Mouse (Mus musculus) hindbrain, embryonic 13.5 days (tissue): ENCODE data around the gene Hoxc12. TPM values are rescaled to one million over a fixed set of nuclear protein-coding genes. Genes with fewer than 3 reads are reported as not detected.

Experiments used
- ATAC-seq: fragments of 200-750 bp; cut with Nextera tagmentation; 2 replicates; pipeline ENCODE4 v1.8.0; 2017; ENCODE audit warnings: moderate TSS enrichment; ENCODE audit not compliant: low FRiP score
- H3K27ac ChIP-seq: fragments of 300-500 bp; sonication (generic); 2 replicates; pipeline ENCODE4 v1.5.1; 2015; ENCODE audit warnings: inconsistent platforms, mild to moderate bottlenecking, moderate library complexity
- H3K27me3 ChIP-seq: fragments of 300-500 bp; sonication (generic); 2 replicates; pipeline ENCODE4 v1.6.1; 2015; ENCODE audit warnings: mild to moderate bottlenecking, inconsistent platforms
- H3K36me3 ChIP-seq: fragments of 300-500 bp; sonication (generic); 2 replicates; pipeline ENCODE4 v1.6.1; 2015; ENCODE audit warnings: mild to moderate bottlenecking, inconsistent platforms
- H3K4me1 ChIP-seq: fragments of 300-500 bp; sonication (generic); replicated peaks from 2 replicates; pipeline ENCODE4 v1.6.1; 2015; ENCODE audit warnings: inconsistent platforms
- H3K4me2 ChIP-seq: fragments of 300-500 bp; sonication (generic); 2 replicates; pipeline ENCODE4 v1.6.1; 2015; ENCODE audit warnings: inconsistent platforms, mild to moderate bottlenecking, moderate library complexity
- H3K4me3 ChIP-seq: fragments of 300-500 bp; sonication (generic); 2 replicates; pipeline ENCODE4 v1.5.1; 2015; ENCODE audit warnings: mild to moderate bottlenecking, inconsistent platforms
- H3K9ac ChIP-seq: fragments of 300-500 bp; sonication (generic); 2 replicates; pipeline ENCODE4 v1.6.1; 2015; ENCODE audit warnings: mild to moderate bottlenecking, inconsistent platforms
- H3K9me3 ChIP-seq: fragments of 300-500 bp; sonication (generic); 2 replicates; pipeline ENCODE4 v1.6.1; 2016; ENCODE audit warnings: inconsistent platforms
- WGBS: fragments of 180-500 bp; shearing (Covaris S2); methylation state at CpG from one replicate; pipeline ENCODE4 v1.1.7; 2015; 5-methylcytosine and 5-hydroxymethylcytosine counted together
- polyA plus RNA-seq: library from polyadenylated mRNA; unstranded; fragments of >200 nt; fragmentation: Nextera tagmentation; extraction: Ambion mirVana; gene quantifications from 2 replicates; pipeline ENCODE4 v1.2.1, GENCODE M21; 2015

Gene Hoxc12
- polyA plus RNA-seq: not detected in 2 replicates

GRCm38 (mm10) chr15:102936279-102936972 is at the start of gene Hoxc12:
TSS of gene Hoxc12 (plus strand) at chr15:102936757.
- Histone ChIP-seq H3K4me3 (no peak within 1 kb of the TSS), H3K27ac (no peak within 1 kb of the TSS), H3K27me3 (peaks cover 100% of the 10 kb centered on the region), H3K36me3 (no peaks in the 10 kb centered on the region), H3K9me3 (no peaks in the 10 kb centered on the region), H3K9ac (no peak within 1 kb of the TSS), H3K4me1 (no peaks in the 10 kb centered on the region), H3K4me2 (no peak within 1 kb of the TSS)
- WGBS: 1% methylated on average over 31 of the region's 31 CpGs
- no peak for ATAC-seq

GRCm38 (mm10) chr15:102895115-102895514 is 41.4 kb upstream of the Hoxc12 start:
- H3K4me2 ChIP-seq: no peak overlapping the region
- H3K4me3 ChIP-seq: no peak overlapping the region
- ATAC-seq: no peak
- 89% methylated on average over 6 of the region's 6 CpGs for whole genome bisulfite sequencing
- H3K36me3 ChIP-seq: no peaks in the 10 kb centered on the region
- no peak overlapping the region for H3K9ac ChIP-seq
- no peak overlapping the region for H3K27ac ChIP-seq
- no peaks in the 10 kb centered on the region for H3K9me3 ChIP-seq
- peaks cover 45% of the 10 kb centered on the region for H3K27me3 ChIP-seq
- no peaks in the 10 kb centered on the region for H3K4me1 ChIP-seq

- no peak overlapping the region for H3K27ac ChIP-seq
- no peak for ATAC-seq
- WGBS: 69% methylated on average over 1 of the region's 1 CpGs
- H3K36me3 ChIP-seq: no peaks in the 10 kb centered on the region
- no peaks in the 10 kb centered on the region for H3K4me1 ChIP-seq
- no peak overlapping the region for H3K4me2 ChIP-seq
- H3K4me3 ChIP-seq: no peak overlapping the region
- no peak overlapping the region for H3K9ac ChIP-seq
- peaks cover 92% of the 10 kb centered on the region for H3K27me3 ChIP-seq
- no peaks in the 10 kb centered on the region for H3K9me3 ChIP-seq
Observed at GRCm38 (mm10) chr15:102904946-102905345, 31.6 kb upstream of the Hoxc12 start.

- Histone ChIP-seq H3K27ac (no peak overlapping the region), H3K27me3 (peaks cover 95% of the 10 kb centered on the region), H3K4me3 (no peak overlapping the region), H3K36me3 (no peaks in the 10 kb centered on the region), H3K4me2 (no peak overlapping the region), H3K9me3 (no peaks in the 10 kb centered on the region), H3K4me1 (no peaks in the 10 kb centered on the region), H3K9ac (no peak overlapping the region)
- no peak for ATAC-seq
- 0% methylated on average over 4 of the region's 4 CpGs for WGBS
Observed at GRCm38 (mm10) chr15:102909536-102909935, 27.0 kb upstream of the Hoxc12 start.

GRCm38 (mm10) chr15:102910038-102910437 is 26.5 kb upstream of the Hoxc12 start:
- WGBS: under 1% methylated on average over 18 of the region's 18 CpGs
- no peak overlapping the region for H3K4me3 ChIP-seq
- H3K9ac ChIP-seq: no peak overlapping the region
- H3K4me1 ChIP-seq: no peaks in the 10 kb centered on the region
- no peak overlapping the region for H3K27ac ChIP-seq
- H3K4me2 ChIP-seq: no peak overlapping the region
- ATAC-seq: no peak
- H3K27me3 ChIP-seq: peaks cover 95% of the 10 kb centered on the region
- no peaks in the 10 kb centered on the region for H3K36me3 ChIP-seq
- H3K9me3 ChIP-seq: no peaks in the 10 kb centered on the region

- Histone ChIP-seq H3K4me1 (no peaks in the 10 kb centered on the region), H3K27me3 (peaks cover 94% of the 10 kb centered on the region), H3K9ac (no peak overlapping the region), H3K4me2 (no peak overlapping the region), H3K4me3 (no peak overlapping the region), H3K27ac (no peak overlapping the region), H3K9me3 (no peaks in the 10 kb centered on the region), H3K36me3 (no peaks in the 10 kb centered on the region)
- under 1% methylated on average over 22 of the region's 22 CpGs for WGBS
- ATAC-seq: no peak
Observed at GRCm38 (mm10) chr15:102910496-102911095, 26.0 kb upstream of the Hoxc12 start.

- ATAC-seq: no peak
Observed at GRCm38 (mm10) chr15:102913038-102913585, 23.4 kb upstream of the Hoxc12 start.

GRCm38 (mm10) chr15:102917972-102918572 is 18.5 kb upstream of the Hoxc12 start:
- Histone ChIP-seq H3K9ac (no peak overlapping the region), H3K4me3 (no peak overlapping the region), H3K36me3 (no peaks in the 10 kb centered on the region), H3K9me3 (no peaks in the 10 kb centered on the region), H3K4me1 (peaks cover 2% of the 10 kb centered on the region; the same call in 1 of the 2 replicates), H3K27me3 (peaks cover 96% of the 10 kb centered on the region), H3K27ac (no peak overlapping the region), H3K4me2 (no peak overlapping the region)
- WGBS: under 1% methylated on average over 20 of the region's 20 CpGs
- ATAC-seq: no peak

More at GRCm38 (mm10) chr15:102913038-102913585, 23.4 kb upstream of the Hoxc12 start:
- no peaks in the 10 kb centered on the region for H3K36me3 ChIP-seq
- no peaks in the 10 kb centered on the region for H3K9me3 ChIP-seq
- H3K4me2 ChIP-seq: no peak overlapping the region
- no peaks in the 10 kb centered on the region for H3K4me1 ChIP-seq
- no peak overlapping the region for H3K9ac ChIP-seq
- peaks cover 95% of the 10 kb centered on the region for H3K27me3 ChIP-seq
- WGBS: under 1% methylated on average over 19 of the region's 19 CpGs
- H3K27ac ChIP-seq: no peak overlapping the region
- H3K4me3 ChIP-seq: no peak overlapping the region

- ATAC-seq: no peak
- Histone ChIP-seq H3K9ac (no peak overlapping the region), H3K27me3 (peaks cover 96% of the 10 kb centered on the region), H3K4me2 (no peak overlapping the region), H3K27ac (no peak overlapping the region), H3K4me3 (no peak overlapping the region), H3K9me3 (no peaks in the 10 kb centered on the region), H3K4me1 (peaks cover 2% of the 10 kb centered on the region; the same call in 1 of the 2 replicates), H3K36me3 (no peaks in the 10 kb centered on the region)
- WGBS: 2% methylated on average over 7 of the region's 7 CpGs
Observed at GRCm38 (mm10) chr15:102918611-102919265, 17.8 kb upstream of the Hoxc12 start.

GRCm38 (mm10) chr15:102919336-102920180 is 17.0 kb upstream of the Hoxc12 start:
- no peak overlapping the region for H3K4me3 ChIP-seq
- H3K4me2 ChIP-seq: no peak overlapping the region
- H3K9ac ChIP-seq: no peak overlapping the region
- no peak overlapping the region for H3K27ac ChIP-seq
- peaks cover 98% of the 10 kb centered on the region for H3K27me3 ChIP-seq
- no peaks in the 10 kb centered on the region for H3K9me3 ChIP-seq
- no peak for ATAC-seq
- WGBS: 3% methylated on average over 12 of the region's 12 CpGs
- peaks cover 2% of the 10 kb centered on the region; the same call in 1 of the 2 replicates for H3K4me1 ChIP-seq
- no peaks in the 10 kb centered on the region for H3K36me3 ChIP-seq

GRCm38 (mm10) chr15:102920619-102921018 is 15.9 kb upstream of the Hoxc12 start:
- under 1% methylated on average over 20 of the region's 20 CpGs for WGBS
- Histone ChIP-seq H3K36me3 (no peaks in the 10 kb centered on the region), H3K9me3 (no peaks in the 10 kb centered on the region), H3K9ac (no peak overlapping the region), H3K4me3 (no peak overlapping the region), H3K4me2 (peak overlapping the region; percentile 23), H3K27me3 (peaks cover 99% of the 10 kb centered on the region), H3K4me1 (peaks cover 2% of the 10 kb centered on the region; the same call in 1 of the 2 replicates), H3K27ac (no peak overlapping the region)
- peak; percentile 57; the same call in 1 of the 2 replicates for ATAC-seq
